Mouse (Mus musculus): Measurements from ENCODE around the gene D1Ertd622e. TPM values are rescaled to one million over a fixed set of nuclear protein-coding genes. Genes with fewer than 3 reads are reported as not detected.
"Not testable (repeated sequence)": the region's sequence is repeated elsewhere in the genome, so short reads cannot be mapped to it uniquely, and the experiment has no call there.

Gene D1Ertd622e
- total RNA-seq, 2 experiments from 2014 or later, result 59.0 to 60.0 TPM

DNA sequence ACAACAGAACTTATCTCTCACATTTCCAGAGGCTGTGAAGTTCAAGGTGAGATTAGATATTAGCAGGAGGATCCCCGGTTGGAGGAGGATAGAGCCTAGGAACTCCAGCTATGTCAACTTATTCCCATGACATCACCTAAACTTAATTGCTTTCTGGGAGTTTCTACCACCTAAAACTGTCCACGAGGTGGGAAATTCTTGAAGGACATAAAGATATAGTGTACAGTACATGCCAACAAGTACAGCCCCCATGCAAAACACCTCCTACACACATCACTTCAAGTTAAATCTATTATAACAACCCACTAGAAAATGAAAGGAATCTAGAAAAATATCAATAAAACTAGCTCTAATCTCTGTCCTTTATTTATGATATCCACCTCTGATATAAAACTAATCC, 61.5 kb downstream of the D1Ertd622e start:
- DNase-seq (ENCODE audit: extremely low spot score in 1 of 2, low spot score in 2 of 2), result no peak
- intact Hi-C loops (cut with DNase I), result no loop called here

DNA sequence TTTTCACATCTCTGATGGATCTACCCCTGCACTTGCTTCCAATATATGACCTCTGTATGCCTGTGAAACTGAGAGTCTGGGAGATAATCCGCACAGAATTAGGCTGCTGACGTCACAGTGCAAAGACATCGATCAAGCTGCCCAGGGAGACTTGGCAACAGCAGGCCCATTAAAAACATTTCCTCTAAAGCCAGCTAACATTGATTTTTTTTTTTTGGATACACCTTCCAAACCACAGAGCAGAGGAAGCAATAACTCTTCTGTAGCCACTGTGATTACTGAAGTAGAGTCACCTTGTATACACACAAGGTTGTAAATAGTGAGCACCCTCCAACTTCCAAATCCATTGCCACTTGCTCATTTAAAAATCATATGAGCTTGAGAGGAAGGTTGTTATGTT, 62.8 kb downstream of the D1Ertd622e start:
- no peak for DNase-seq (ENCODE audit: extremely low spot score in 1 of 2, low spot score in 2 of 2)
- intact Hi-C loops (cut with DNase I), result no loop called here

DNA sequence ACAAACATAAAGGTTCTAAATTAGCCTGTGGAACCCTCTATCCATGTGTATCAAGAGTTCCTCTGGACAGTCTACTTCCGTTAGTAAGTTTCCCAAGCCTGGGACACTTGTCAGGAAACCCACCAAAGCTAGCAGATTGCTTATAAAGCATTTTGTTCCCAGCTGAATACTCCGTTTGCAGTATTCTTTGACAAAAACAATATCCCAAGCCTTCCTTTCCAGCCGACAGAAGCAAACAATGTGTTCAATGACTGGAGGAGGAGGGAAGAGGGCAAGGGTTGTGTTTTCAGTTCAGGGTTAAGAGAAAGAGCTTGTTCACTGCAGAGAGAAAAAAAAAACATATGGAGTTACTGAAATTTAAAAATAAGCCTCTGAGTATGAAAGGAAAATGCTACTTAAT, 73.3 kb downstream of the D1Ertd622e start:
- no peak for DNase-seq (ENCODE audit: extremely low spot score in 1 of 2, low spot score in 2 of 2)
- intact Hi-C loops (cut with DNase I), result no loop called here

DNA sequence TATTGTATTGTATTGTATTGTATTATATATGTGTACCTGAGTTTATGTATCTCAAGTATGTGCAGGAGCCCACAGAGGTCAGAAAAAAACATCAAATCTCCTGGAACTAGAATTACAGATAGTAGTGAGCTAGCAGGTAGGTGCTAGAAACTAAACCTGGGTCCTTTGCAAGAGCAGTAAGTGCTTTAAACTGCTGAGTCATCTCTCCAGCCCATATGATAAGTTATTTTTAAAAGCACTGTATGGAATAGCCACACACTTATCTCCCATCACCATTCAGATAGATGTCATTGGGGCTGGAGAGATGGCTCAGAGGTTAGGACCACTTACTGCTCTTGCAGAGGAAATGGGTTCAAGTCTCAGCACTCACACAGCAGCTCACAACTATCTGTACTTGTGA, 76.8 kb downstream of the D1Ertd622e start:
- intact Hi-C loops (cut with DNase I), result no loop called here

DNA sequence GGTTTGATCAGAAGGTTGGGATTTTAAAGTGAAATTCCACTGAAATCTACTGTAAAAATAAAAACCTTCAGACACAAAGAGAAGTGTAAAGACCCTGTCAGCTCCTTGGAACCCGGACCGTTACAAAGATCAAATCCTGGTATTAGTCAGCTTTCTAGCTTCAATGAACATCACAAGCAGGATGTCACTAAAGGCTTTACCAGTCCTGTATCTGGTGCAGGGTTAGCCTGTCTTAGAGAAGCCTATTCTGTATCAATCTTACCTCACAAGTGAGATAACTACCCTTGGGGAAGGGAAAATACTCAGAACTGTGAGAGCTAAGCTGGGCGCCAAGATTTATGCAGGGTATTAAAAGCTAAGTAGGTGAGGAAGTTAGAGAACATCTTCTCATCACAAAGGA, 77.7 kb downstream of the D1Ertd622e start:
- no peak for DNase-seq (ENCODE audit: extremely low spot score in 1 of 2, low spot score in 2 of 2)
- intact Hi-C loops (cut with DNase I), result no loop called here

More for the DNA sequence above, 76.8 kb downstream of the D1Ertd622e start:
- no peak for DNase-seq (ENCODE audit: extremely low spot score in 1 of 2, low spot score in 2 of 2)

DNA sequence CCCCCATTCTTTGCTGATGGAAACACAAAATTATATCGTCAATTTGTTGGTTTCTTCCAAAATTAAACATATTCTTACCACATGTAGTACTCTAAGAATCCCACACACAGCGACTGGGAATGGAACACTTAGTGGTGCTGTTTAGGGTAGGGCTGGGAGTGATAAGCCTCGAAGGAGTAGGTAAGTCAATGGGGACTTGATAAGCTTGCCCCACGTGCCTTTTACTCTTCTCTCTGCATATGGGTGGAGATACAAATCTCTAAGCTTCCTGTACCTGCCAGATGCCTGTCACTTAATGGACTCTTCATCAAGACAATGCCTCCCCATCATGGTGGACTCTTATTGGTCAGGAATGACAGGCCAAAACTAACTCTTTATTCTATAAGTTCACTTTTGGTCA, 78.8 kb downstream of the D1Ertd622e start:
- intact Hi-C loops (cut with DNase I), result no loop called here
- no peak for DNase-seq (ENCODE audit: extremely low spot score in 1 of 2, low spot score in 2 of 2)

DNA sequence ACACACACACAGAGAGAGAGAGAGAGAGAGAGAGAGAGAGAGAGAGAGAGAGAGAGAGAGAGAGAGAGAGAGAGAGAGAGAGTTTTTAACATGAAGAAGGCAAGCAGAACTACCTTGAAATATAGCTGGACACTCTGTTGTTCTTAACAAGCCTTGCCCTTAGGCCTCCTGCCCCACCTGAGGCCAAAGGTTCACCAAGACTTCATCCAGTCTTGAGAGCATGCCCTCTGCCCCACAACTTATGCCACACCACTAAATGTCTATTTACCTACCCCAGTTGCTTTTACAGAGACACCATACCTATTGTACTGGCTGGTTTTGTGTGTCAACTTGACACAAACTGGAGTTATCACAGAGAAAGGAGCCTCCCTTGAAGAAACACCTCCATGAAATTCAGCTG, 81.2 kb downstream of the D1Ertd622e start:
- DNase-seq (ENCODE audit: extremely low spot score in 1 of 2, low spot score in 2 of 2); intact Hi-C loops (cut with DNase I): not testable (repeated sequence)

DNA sequence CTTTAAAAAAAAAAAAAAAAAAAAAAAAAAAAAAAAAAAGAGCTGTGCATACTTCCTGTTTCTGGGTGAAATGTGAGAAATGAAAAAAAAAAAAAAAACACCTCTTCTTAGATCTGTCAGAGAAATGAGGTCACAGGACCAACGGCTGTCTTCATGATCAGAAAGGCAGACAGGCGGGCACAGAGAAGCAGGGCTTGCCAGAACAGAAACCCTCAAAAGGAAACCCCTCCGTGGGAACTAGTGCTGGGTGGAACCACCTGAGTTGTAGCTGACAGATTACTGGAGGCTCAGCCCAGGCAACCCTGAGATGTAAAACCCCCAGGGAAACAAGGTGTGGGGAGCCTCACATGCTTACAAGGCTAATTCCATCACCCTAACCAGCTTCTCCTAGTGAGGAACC, 81.6 kb downstream of the D1Ertd622e start:
- intact Hi-C loops (cut with DNase I), result no loop called here
- DNase-seq (ENCODE audit: extremely low spot score in 1 of 2, low spot score in 2 of 2), result no peak

DNA sequence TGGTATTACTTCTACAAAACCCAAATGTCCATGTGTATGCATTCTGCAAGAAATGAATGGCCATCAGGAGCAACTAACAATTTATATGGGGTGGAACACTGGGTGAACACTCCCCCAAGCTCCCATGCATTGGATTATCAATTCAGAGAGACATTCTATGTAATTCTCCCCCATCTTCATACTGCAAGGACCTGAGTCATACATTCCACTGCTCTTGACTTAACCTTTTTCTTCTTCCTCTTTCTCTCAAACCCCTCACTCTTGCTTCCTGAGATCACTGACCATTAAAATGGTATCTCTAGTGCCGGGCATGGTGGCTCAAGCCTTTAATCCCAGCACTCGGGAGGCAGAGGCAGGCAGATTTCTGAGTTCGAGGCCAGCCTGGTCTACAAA, 83.9 kb downstream of the D1Ertd622e start:
- DNase-seq (ENCODE audit: extremely low spot score in 1 of 2, low spot score in 2 of 2), result no peak
- intact Hi-C loops (cut with DNase I), result no loop called here

DNA sequence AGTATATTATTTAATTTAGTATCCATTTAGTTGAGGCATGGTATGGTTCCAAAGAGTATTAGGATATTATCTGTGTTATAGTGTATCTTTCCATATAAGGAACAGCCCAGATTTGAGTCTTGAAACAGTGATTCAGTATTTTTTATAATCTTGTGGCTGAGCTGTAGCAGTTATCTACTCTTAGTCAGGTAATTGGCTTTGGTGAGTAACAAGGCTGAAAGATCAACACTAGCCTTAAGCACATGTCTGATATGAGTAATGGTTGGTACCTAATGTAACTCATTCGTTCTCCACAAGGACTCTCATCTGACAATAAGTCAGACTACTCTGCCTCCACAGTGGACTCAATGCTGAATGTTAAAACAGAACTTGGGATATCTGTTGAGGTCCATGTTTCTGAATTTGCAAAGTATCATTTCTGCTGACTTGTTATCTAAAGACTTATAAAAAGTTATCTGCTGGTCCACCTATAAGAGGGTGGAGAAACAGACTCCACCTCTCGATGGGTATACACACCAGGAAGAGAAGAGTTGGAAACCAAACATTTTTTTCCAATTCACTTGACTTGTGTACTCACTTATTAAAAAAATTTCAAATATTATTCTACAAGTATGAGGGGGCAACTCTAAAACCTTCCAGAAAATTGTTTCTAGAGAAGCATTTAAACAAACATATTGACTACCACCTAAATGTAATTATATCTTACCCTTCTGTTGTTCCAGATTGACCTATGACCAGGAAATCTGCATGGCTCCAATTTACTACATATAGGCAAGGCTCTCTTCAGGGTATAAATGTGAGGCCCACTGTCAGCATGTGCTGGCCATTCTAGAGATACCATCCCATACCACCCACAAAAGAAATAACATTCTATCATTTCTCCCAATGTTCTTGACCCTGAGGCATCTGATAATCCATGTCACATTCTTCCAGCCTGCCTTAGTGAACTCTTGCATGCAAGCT, 84.5 kb downstream of the D1Ertd622e start:
- intact Hi-C loops (cut with DNase I), result no loop called here

DNA sequence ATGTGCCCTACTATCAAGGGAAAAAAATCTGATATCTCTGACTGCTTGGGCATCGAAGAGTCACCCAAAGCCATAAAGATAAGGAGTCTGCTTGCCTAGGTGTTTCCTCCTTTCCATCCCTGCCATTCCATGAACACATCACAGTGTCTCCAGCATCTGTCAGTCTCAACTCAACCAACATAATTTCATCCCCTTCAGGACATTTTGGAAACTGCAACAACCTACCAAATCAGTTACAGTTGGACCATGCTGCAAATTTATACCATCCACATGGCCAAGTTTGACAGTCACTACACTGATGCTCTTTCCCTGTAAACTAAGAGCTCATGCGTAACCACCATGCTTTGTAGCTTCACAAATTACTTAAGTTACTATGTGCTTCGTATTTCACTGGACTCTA, 85.3 kb downstream of the D1Ertd622e start:
- DNase-seq (ENCODE audit: extremely low spot score in 1 of 2, low spot score in 2 of 2), result no peak
- intact Hi-C loops (cut with DNase I), result no loop called here

More for the DNA sequence above, 84.5 kb downstream of the D1Ertd622e start:
- no peak for DNase-seq (ENCODE audit: extremely low spot score in 1 of 2, low spot score in 2 of 2)

DNA sequence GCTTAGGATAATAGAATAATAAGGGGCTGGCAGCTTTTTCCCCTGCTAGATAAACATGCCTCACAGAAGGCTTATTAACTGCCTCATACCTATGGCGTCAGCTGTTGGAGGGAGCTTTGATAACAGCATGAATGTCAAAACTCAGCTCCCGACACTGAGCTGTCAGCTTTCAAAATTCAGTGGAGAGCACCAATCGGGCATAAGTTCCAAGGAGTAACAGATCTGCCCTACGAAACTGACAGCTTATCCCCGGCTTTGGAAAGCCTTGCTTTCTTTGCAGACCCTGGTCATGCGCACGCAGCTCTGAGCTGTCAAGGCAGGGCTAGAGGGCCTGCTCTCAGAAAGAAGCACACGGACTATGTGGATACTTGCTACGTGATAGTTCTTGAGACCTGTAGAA, 91.1 kb downstream of the D1Ertd622e start:
- no peak for DNase-seq (ENCODE audit: extremely low spot score in 1 of 2, low spot score in 2 of 2)
- intact Hi-C loops (cut with DNase I), result no loop called here

DNA sequence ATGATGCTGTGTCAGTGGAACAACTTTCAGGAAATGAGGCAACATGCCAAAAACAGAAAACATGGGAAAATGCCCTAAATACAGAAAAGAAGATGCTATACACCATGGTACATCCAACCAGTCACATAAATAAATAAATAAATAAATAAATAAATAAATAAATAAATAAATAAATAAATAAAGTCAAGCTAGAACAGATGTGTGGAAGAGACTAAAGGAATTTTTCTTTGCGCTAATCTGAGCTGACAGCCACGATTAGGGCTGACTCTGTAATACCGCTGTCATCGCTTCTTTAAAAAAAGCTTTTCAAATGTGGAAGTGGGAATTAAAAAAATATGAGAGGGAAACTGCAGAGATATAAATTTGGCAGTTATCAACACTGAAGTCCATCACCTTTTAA, 93.9 kb downstream of the D1Ertd622e start:
- DNase-seq (ENCODE audit: extremely low spot score in 1 of 2, low spot score in 2 of 2), result no peak
- intact Hi-C loops (cut with DNase I), result no loop called here

DNA sequence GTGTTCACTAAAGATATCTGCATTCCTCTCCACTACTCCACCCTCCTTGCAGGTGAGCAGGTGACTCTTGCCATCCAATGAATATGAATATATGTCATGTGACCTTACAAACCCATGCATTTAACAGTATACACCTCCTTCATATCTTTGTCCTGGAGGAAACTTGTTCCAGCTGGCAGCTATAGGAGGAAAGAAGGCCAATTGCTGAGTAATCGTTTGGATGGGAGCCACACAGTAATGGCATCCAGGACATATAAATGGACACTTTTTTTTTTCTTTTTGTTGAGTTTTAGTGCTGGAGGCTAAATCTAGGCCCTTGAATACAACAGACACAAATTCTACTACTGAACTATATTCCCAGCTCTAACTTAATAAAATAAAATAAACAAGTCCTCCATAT, 97.2 kb downstream of the D1Ertd622e start:
- intact Hi-C loops (cut with DNase I), result no loop called here
- DNase-seq (ENCODE audit: extremely low spot score in 1 of 2, low spot score in 2 of 2), result no peak

DNA sequence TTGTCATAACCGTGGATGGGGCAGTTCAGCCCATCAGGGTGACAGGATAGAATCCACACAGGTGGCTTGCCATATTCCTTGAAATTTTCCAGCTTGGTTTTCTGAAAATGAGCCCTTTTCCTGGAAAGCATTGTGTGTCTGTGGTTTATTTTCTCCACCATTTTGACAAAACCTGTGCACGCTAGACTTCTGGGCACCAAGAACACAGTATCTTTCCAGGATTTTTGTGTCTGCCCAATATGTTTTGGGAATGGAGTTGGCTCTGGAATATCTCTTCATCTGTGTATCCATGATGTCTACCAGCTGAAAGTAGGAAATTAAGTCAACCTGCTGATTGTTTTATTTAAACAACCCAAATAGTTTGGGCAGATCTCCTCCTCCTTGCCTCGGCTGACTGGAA, 99.0 kb downstream of the D1Ertd622e start:
- DNase-seq (ENCODE audit: extremely low spot score in 1 of 2, low spot score in 2 of 2), result no peak
- intact Hi-C loops (cut with DNase I), result no loop called here

Other genes starting within 250 kb of the D1Ertd622e start
- gene Gin1, start 108.1 kb upstream of the D1Ertd622e start, total RNA-seq (2021), result 1 to 10 TPM; 8.7 TPM
- gene Ppip5k2, start 108.3 kb upstream of the D1Ertd622e start, total RNA-seq (2021), result 10 to 100 TPM; 24.0 to 26.8 TPM